Mouse (Mus musculus) stomach, embryonic 14.5 days (tissue): ENCODE data around the gene Pcnx. TPM values are rescaled to one million over a fixed set of nuclear protein-coding genes. Genes with fewer than 3 reads are reported as not detected.

Experiments used
- ATAC-seq: fragments of 200-750 bp; cut with Nextera tagmentation; 2 replicates; pipeline ENCODE4 v1.8.0; 2017; ENCODE audit warnings: low read depth, moderate TSS enrichment; ENCODE audit not compliant: insufficient number of reproducible peaks, insufficient read depth, low FRiP score
- H3K27ac ChIP-seq: fragments of 300-500 bp; sonication (generic); 2 replicates; pipeline ENCODE4 v1.5.1; 2014; ENCODE audit warnings: mild to moderate bottlenecking, low read length, moderate library complexity, mixed read lengths
- H3K27me3 ChIP-seq: fragments of 300-500 bp; sonication (generic); 2 replicates; pipeline ENCODE4 v1.6.1; 2014; ENCODE audit warnings: low read length, control low read depth, mixed read lengths; ENCODE audit not compliant: control insufficient read depth, insufficient read depth
- H3K36me3 ChIP-seq: fragments of 300-500 bp; sonication (generic); 2 replicates; pipeline ENCODE4 v1.6.1; 2014; ENCODE audit warnings: mild to moderate bottlenecking, control low read depth, low read length, moderate library complexity, mixed read lengths; ENCODE audit not compliant: control insufficient read depth, insufficient read depth
- H3K4me1 ChIP-seq: fragments of 300-500 bp; sonication (generic); 2 replicates; pipeline ENCODE4 v1.6.1; 2014; ENCODE audit warnings: low read length, control low read depth, mixed read lengths; ENCODE audit not compliant: control insufficient read depth, insufficient read depth
- H3K4me2 ChIP-seq: fragments of 300-500 bp; sonication (generic); replicated peaks from 2 replicates; pipeline ENCODE4 v1.6.1; 2014; ENCODE audit warnings: low read depth, low read length, control low read depth
- H3K4me3 ChIP-seq: fragments of 300-500 bp; sonication (generic); 2 replicates; pipeline ENCODE4 v1.5.1; 2014; ENCODE audit warnings: low read depth, low read length, control low read depth
- H3K9ac ChIP-seq: fragments of 300-500 bp; sonication (generic); replicated peaks from 2 replicates; pipeline ENCODE4 v1.6.1; 2014; ENCODE audit warnings: low read depth, mild to moderate bottlenecking, control low read depth, low read length, moderate library complexity, mixed read lengths
- H3K9me3 ChIP-seq: fragments of 300-500 bp; sonication (generic); 2 replicates; pipeline ENCODE4 v1.6.1; 2016; ENCODE audit warnings: low read depth, low read length, control low read depth; ENCODE audit not compliant: control insufficient read depth
- WGBS: fragments of 180-500 bp; shearing (Covaris S2); extraction: QIAGEN DNeasy Blood & Tissue Kit; methylation state at CpG from one replicate; pipeline ENCODE4 v1.1.7; 2014; 5-methylcytosine and 5-hydroxymethylcytosine counted together
- polyA plus RNA-seq: library from polyadenylated mRNA; unstranded; fragments of >200 nt; fragmentation: Nextera tagmentation; extraction: Ambion mirVana; gene quantifications from 2 replicates; pipeline ENCODE4 v1.2.1, GENCODE M21; 2014

The Pcnx gene
- polyA plus RNA-seq, 1 experiment from 2014 or later: 17.4 TPM

GRCm38 (mm10) chr12:81828355-81828754 is 31.5 kb upstream of the Pcnx start:
- no peak overlapping the region for H3K4me2 ChIP-seq
- ATAC-seq: no peak
- no peak overlapping the region for H3K27ac ChIP-seq
- no peak overlapping the region for H3K9ac ChIP-seq
- no peaks in the 10 kb centered on the region for H3K9me3 ChIP-seq
- no peaks in the 10 kb centered on the region for H3K36me3 ChIP-seq
- H3K4me1 ChIP-seq: no peaks in the 10 kb centered on the region
- WGBS: 84% methylated on average over 2 of the region's 2 CpGs
- H3K27me3 ChIP-seq: no peaks in the 10 kb centered on the region
- H3K4me3 ChIP-seq: no peak overlapping the region

GRCm38 (mm10) chr12:81832039-81832738 is 27.6 kb upstream of the Pcnx start:
- Histone ChIP-seq H3K9me3 (no peaks in the 10 kb centered on the region), H3K27ac (no peak overlapping the region), H3K4me3 (no peak overlapping the region), H3K27me3 (no peaks in the 10 kb centered on the region), H3K4me2 (no peak overlapping the region), H3K36me3 (no peaks in the 10 kb centered on the region), H3K4me1 (no peaks in the 10 kb centered on the region), H3K9ac (no peak overlapping the region)
- 37% methylated on average over 5 of the region's 5 CpGs for WGBS
- ATAC-seq: no peak

- no peaks in the 10 kb centered on the region for H3K9me3 ChIP-seq
- no peak overlapping the region for H3K27ac ChIP-seq
- no peak overlapping the region for H3K4me3 ChIP-seq
- no peaks in the 10 kb centered on the region for H3K36me3 ChIP-seq
- no peak overlapping the region for H3K9ac ChIP-seq
- H3K4me1 ChIP-seq: no peaks in the 10 kb centered on the region
- no peak for ATAC-seq
- no peaks in the 10 kb centered on the region for H3K27me3 ChIP-seq
- 91% methylated on average over 2 of the region's 2 CpGs for WGBS
- H3K4me2 ChIP-seq: no peak overlapping the region
Measured at GRCm38 (mm10) chr12:81833094-81833493, 26.7 kb upstream of the Pcnx start.

DNA sequence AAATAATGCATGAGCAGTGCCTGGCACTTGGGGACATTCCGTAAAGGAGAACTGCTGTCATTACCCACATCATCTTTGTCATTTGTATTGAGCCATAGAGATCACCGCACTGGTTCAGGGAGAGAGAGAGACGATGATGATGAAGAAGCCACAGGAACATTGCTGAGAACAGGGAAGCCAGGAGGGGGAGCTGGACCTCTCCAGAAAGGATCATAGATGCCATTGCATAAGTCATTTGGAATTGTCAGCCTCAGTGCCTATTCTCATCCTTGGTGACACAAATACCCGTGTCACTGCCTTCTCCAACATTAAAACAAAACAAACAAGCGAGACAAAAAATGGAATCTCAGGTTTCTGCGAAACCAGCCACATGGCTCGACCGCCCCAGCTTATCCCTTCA is 23.7 kb upstream of the Pcnx start:
- no peak for ATAC-seq
- H3K4me1 ChIP-seq: no peaks in the 10 kb centered on the region
- H3K27ac ChIP-seq: no peak overlapping the region
- H3K4me2 ChIP-seq: no peak overlapping the region
- H3K9ac ChIP-seq: no peak overlapping the region
- no peaks in the 10 kb centered on the region for H3K9me3 ChIP-seq
- H3K27me3 ChIP-seq: no peaks in the 10 kb centered on the region
- 56% methylated on average over 8 of the region's 8 CpGs for WGBS
- H3K4me3 ChIP-seq: no peak overlapping the region
- H3K36me3 ChIP-seq: no peaks in the 10 kb centered on the region

DNA sequence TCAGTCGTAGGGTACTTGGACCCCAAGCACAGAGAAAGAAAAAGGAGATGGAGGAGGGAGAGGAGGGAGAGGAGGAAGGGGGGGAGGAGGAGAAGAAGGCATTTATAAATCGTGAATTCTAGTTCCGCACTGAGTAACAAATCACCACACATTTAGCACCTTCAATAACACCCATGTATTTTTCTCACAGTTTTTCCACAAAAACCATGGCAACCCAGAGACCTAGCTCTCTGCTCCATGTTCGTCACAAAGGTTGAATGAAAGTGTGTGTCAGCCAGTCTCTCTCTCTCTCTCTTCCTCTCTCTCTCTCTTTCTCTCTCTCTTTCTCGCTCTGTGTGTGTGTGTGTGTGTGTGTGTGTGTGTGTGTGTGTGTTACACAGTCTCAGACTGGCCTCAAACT is 22.4 kb upstream of the Pcnx start:
- H3K9me3 ChIP-seq: no peaks in the 10 kb centered on the region
- no peak overlapping the region for H3K27ac ChIP-seq
- no peaks in the 10 kb centered on the region for H3K4me1 ChIP-seq
- H3K27me3 ChIP-seq: no peaks in the 10 kb centered on the region
- WGBS: 60% methylated on average over 5 of the region's 5 CpGs
- no peak overlapping the region for H3K4me3 ChIP-seq
- H3K36me3 ChIP-seq: no peaks in the 10 kb centered on the region
- no peak overlapping the region for H3K4me2 ChIP-seq
- H3K9ac ChIP-seq: no peak overlapping the region
- ATAC-seq: no peak

- Histone ChIP-seq H3K4me1 (no peaks in the 10 kb centered on the region), H3K4me3 (no peak overlapping the region), H3K4me2 (no peak overlapping the region), H3K36me3 (no peaks in the 10 kb centered on the region), H3K9me3 (no peaks in the 10 kb centered on the region), H3K27me3 (no peaks in the 10 kb centered on the region), H3K27ac (no peak overlapping the region), H3K9ac (no peak overlapping the region)
- 91% methylated on average over 5 of the region's 5 CpGs for WGBS
- no peak for ATAC-seq
Measured at GRCm38 (mm10) chr12:81839663-81840062, 20.2 kb upstream of the Pcnx start.

GRCm38 (mm10) chr12:81841046-81841445 is 18.8 kb upstream of the Pcnx start:
- no peaks in the 10 kb centered on the region for H3K4me1 ChIP-seq
- H3K9me3 ChIP-seq: no peaks in the 10 kb centered on the region
- H3K27me3 ChIP-seq: no peaks in the 10 kb centered on the region
- 63% methylated on average over 5 of the region's 5 CpGs for WGBS
- H3K4me3 ChIP-seq: no peak overlapping the region
- H3K27ac ChIP-seq: no peak overlapping the region
- ATAC-seq: no peak
- H3K4me2 ChIP-seq: no peak overlapping the region
- no peaks in the 10 kb centered on the region for H3K36me3 ChIP-seq
- no peak overlapping the region for H3K9ac ChIP-seq

GRCm38 (mm10) chr12:81843501-81843900 is 16.3 kb upstream of the Pcnx start:
- Histone ChIP-seq H3K36me3 (no peaks in the 10 kb centered on the region), H3K27ac (no peak overlapping the region), H3K9ac (no peak overlapping the region), H3K27me3 (no peaks in the 10 kb centered on the region), H3K4me1 (no peaks in the 10 kb centered on the region), H3K9me3 (no peaks in the 10 kb centered on the region), H3K4me3 (no peak overlapping the region), H3K4me2 (no peak overlapping the region)
- WGBS: 65% methylated on average over 5 of the region's 5 CpGs
- no peak for ATAC-seq

GRCm38 (mm10) chr12:81844572-81844971 is 15.3 kb upstream of the Pcnx start:
- H3K27ac ChIP-seq: no peak overlapping the region
- H3K4me3 ChIP-seq: no peak overlapping the region
- 42% methylated on average over 13 of the region's 13 CpGs for WGBS
- peak overlapping the region; percentile 17 for H3K4me2 ChIP-seq
- H3K9me3 ChIP-seq: no peaks in the 10 kb centered on the region
- no peaks in the 10 kb centered on the region for H3K27me3 ChIP-seq
- H3K4me1 ChIP-seq: 0 out of 2 replicates have a peak, but pooled peaks cover 4% of the 10 kb centered on the region
- ATAC-seq: no peak
- H3K9ac ChIP-seq: no peak overlapping the region
- H3K36me3 ChIP-seq: no peaks in the 10 kb centered on the region
